Mouse (Mus musculus): ENCODE measurements at regions not wholly inside any gene's neighbourhood (a gene's known extent, or its start where the extent isn't known, plus 50 kb on each side); places are given as distances from the start of the nearest gene placed in this dataset.

GRCm38 (mm10) chr12:45137438-45138018 lies 63.0 kb upstream of the Stxbp6 start:
- TF ChIP-seq E2F4 (IDR thresholded peaks at IDR 0.05; ENCODE audit: borderline replicate concordance, low read depth, low read length) (no peak), GATA1 (IDR thresholded peaks at IDR 0.05; ENCODE audit: low read depth, low read length) (no peak), JUND (IDR thresholded peaks at IDR 0.05; ENCODE audit: low read depth, low read length) (no peak), CTCF (IDR thresholded peaks at IDR 0.05 in 2 of 3, conservative IDR thresholded peaks at IDR 0.05 in 1 of 3; ENCODE audit: control insufficient read depth in 1 of 3, insufficient read depth in 1 of 3, low read depth in 2 of 3, low read length in 3 of 3, poor library complexity in 1 of 3, severe bottlenecking in 1 of 3) (no peak), ZC3H11A (IDR thresholded peaks at IDR 0.05; ENCODE audit: low read depth, low read length) (no peak), SMC3 (IDR thresholded peaks at IDR 0.05; ENCODE audit: low read depth, low read length) (no peak), POLR2A (IDR thresholded peaks at IDR 0.05; ENCODE audit: control insufficient read depth in 1 of 2, insufficient read depth in 1 of 2, low read depth in 1 of 2, low read length in 2 of 2, poor library complexity in 1 of 2) (no peak), HCFC1 (IDR thresholded peaks at IDR 0.05; ENCODE audit: low read depth, low read length) (no peak), CHD2 (IDR thresholded peaks at IDR 0.05; ENCODE audit: low read length) (no peak), TCF12 (IDR thresholded peaks at IDR 0.05; ENCODE audit: low read depth, low read length) (no peak), MAX (IDR thresholded peaks at IDR 0.05; ENCODE audit: low read length) (no peak), GABPA (IDR thresholded peaks at IDR 0.05; ENCODE audit: low read depth, low read length) (no peak), NELFE (IDR thresholded peaks at IDR 0.05; ENCODE audit: low read depth, low read length) (no peak), SIN3A (IDR thresholded peaks at IDR 0.05; ENCODE audit: low read length) (no peak)

Measured in MEL (cell line).